Mouse (Mus musculus): ENCODE measurements at regions not wholly inside any gene's neighbourhood (a gene's known extent, or its start where the extent isn't known, plus 50 kb on each side); places are given as distances from the start of the nearest gene placed in this dataset.

DNA sequence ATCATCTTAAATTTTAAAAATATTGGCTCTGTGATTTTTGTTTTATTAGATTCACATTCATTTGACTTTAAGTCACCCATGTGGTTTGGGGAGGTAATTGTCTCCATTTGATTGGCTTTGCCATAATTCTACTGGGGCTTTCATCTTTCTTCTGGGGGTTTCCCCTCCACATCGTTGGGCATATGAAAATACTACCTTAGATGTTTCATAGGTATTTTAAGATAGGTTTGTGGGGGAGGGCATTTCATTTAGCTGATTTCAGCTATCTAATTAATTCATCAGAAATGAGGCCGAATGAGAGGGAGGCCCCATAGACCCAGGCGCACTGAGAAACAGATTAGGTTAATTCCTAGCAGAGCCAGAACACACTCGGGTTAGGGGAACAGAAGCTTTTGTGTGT lies 259.6 kb downstream of the Hhipl2 start:
- TF ChIP-seq CTCF (IDR thresholded peaks at IDR 0.05; ENCODE audit: low read depth) (no peak), EP300 (optimal IDR thresholded peaks at IDR 0.05) (no peak)
